Mouse (Mus musculus) lung, postnatal 0 days (tissue): ENCODE data around the gene Oas1c. TPM values are rescaled to one million over a fixed set of nuclear protein-coding genes. Genes with fewer than 3 reads are reported as not detected.

ENCODE experiments used
- ATAC-seq: fragments of 200-750 bp; cut with Nextera tagmentation; 2 replicates; pipeline ENCODE4 v1.8.0; 2017; ENCODE audit warnings: moderate library complexity
- DNase-seq: peaks from one replicate; pipeline ENCODE4 v3.0.0-alpha.2; 2016; ENCODE audit warnings: low spot score
- H3K27ac ChIP-seq: fragments of 300-500 bp; sonication (generic); 2 replicates; pipeline ENCODE4 v1.5.1; 2014; ENCODE audit warnings: antibody characterized with exemption, mild to moderate bottlenecking, low read length, mixed read lengths
- H3K27me3 ChIP-seq: fragments of 300-500 bp; sonication (generic); replicated peaks from 2 replicates; pipeline ENCODE4 v1.6.1; 2014; ENCODE audit warnings: low read length, mixed read lengths; ENCODE audit not compliant: insufficient read depth
- H3K36me3 ChIP-seq: fragments of 300-500 bp; sonication (generic); 2 replicates; pipeline ENCODE4 v1.6.1; 2014; ENCODE audit warnings: low read length, mixed read lengths; ENCODE audit not compliant: insufficient read depth
- H3K4me1 ChIP-seq: fragments of 300-500 bp; sonication (generic); 2 replicates; pipeline ENCODE4 v1.6.1; 2014; ENCODE audit warnings: antibody characterized with exemption, low read depth, low read length, mixed read lengths; ENCODE audit not compliant: insufficient read depth
- H3K4me2 ChIP-seq: fragments of 300-500 bp; sonication (generic); replicated peaks from 2 replicates; pipeline ENCODE4 v1.6.1; 2014; ENCODE audit warnings: low read depth, mild to moderate bottlenecking, low read length, moderate library complexity, mixed read lengths
- H3K4me3 ChIP-seq: fragments of 300-500 bp; sonication (generic); 2 replicates; pipeline ENCODE4 v1.5.1; 2014; ENCODE audit warnings: low read depth, low read length
- H3K9ac ChIP-seq: fragments of 300-500 bp; sonication (generic); replicated peaks from 2 replicates; pipeline ENCODE4 v1.6.1; 2014; ENCODE audit warnings: low read depth, mild to moderate bottlenecking
- H3K9me3 ChIP-seq: fragments of 300-500 bp; sonication (generic); 2 replicates; pipeline ENCODE4 v1.6.1; 2016; ENCODE audit warnings: low read length, mixed read lengths
- CTCF ChIP-seq: IDR thresholded peaks from 2 replicates; pipeline ENCODE4 v1.5.1; 2016; ENCODE audit warnings: antibody characterized with exemption, mild to moderate bottlenecking
- EP300 ChIP-seq: IDR thresholded peaks from 2 replicates; pipeline ENCODE4 v1.6.1; 2016; ENCODE audit warnings: antibody characterized with exemption, mild to moderate bottlenecking, control low read depth
- WGBS: fragments of 180-500 bp; shearing (Covaris S2); extraction: QIAGEN DNeasy Blood & Tissue Kit; methylation state at CpG from one replicate; pipeline ENCODE4 v1.1.7; 2014; 5-methylcytosine and 5-hydroxymethylcytosine counted together
- microRNA-seq: library from miRNA; unstranded; fragments of <30 nt; microRNA quantifications from one replicate; pipeline ENCODE4, GENCODE M21; 2016
- polyA plus RNA-seq: library from polyadenylated mRNA; unstranded; fragments of >200 nt; fragmentation: Nextera tagmentation; extraction: Ambion mirVana; gene quantifications from 2 replicates; pipeline ENCODE4 v1.2.1, GENCODE M21; 2015

The Oas1c gene
- polyA plus RNA-seq, 1 experiment from 2014 or later: 1.5 TPM

DNA sequence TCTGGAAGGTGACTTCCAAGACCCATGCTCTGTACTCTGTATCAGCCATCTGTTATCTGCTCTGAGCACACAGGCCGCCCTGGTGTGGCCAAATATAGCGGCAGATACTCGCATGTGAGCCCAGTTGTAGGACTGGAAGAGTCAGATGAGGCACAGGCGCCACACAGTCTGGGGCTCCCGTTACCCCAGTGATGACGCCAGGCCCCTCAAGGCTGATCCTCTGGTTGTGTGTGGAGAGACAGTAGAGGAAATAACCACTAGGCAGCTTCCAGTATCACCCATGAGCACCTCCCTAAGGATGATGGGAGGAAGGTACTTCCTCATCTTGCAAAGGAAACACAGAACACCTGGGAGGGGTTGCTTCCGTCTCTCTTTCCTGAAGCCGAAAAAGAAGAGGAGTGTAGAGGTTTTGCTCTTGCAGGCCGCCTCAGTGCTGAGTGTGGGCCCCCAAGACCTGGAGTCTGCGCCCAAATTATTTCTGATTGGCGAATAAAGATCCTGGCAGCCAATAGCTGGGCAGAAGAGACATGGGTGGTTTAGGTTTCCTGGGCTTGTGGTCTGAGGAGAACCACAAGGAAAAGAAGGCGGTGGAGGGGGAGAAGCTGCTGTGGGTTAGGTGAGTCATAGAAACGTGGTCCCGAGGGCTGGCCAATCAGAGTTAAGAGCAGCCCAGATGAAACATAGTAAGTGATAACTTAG is 36.9 kb downstream of the Oas1c start:
- Histone ChIP-seq H3K9ac (no peak overlapping the region), H3K27ac (no peak overlapping the region), H3K27me3 (no peaks in the 10 kb centered on the region), H3K4me2 (no peak overlapping the region), H3K9me3 (no peaks in the 10 kb centered on the region), H3K36me3 (no peaks in the 10 kb centered on the region), H3K4me3 (no peak overlapping the region), H3K4me1 (no peaks in the 10 kb centered on the region)
- 67% methylated on average over 14 of the region's 14 CpGs for WGBS
- no peak for DNase-seq
- no peak for TF ChIP-seq CTCF
- no peak for TF ChIP-seq EP300
- no peak for ATAC-seq

DNA sequence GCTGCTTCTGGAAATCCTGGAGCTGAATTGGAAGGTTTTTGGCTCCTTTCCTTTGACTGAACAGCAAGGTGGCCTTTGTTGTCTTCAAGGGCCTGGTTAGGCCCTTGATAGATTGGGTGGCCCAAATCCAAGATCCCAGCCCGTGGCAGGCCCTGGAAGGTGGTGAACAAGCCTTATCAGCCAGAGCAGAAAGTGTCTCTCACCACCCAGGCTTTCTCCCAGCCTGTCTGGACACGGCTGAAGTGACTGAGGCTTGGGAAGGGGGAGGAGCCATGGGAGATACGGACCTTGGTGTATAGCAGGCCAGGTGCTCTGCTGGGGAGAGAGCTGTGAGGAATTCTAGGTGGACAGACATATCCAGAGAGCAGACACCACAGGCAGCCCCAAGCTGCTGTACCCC is 42.9 kb downstream of the Oas1c start:
- Histone ChIP-seq H3K9me3 (no peaks in the 10 kb centered on the region), H3K27me3 (no peaks in the 10 kb centered on the region), H3K36me3 (no peaks in the 10 kb centered on the region), H3K27ac (no peak overlapping the region), H3K4me2 (no peak overlapping the region), H3K4me1 (no peaks in the 10 kb centered on the region), H3K4me3 (no peak overlapping the region), H3K9ac (no peak overlapping the region)
- DNase-seq (no peak), ATAC-seq (no peak)
- TF ChIP-seq EP300 (no peak), CTCF (no peak)
- WGBS: 34% methylated on average over 3 of the region's 3 CpGs

DNA sequence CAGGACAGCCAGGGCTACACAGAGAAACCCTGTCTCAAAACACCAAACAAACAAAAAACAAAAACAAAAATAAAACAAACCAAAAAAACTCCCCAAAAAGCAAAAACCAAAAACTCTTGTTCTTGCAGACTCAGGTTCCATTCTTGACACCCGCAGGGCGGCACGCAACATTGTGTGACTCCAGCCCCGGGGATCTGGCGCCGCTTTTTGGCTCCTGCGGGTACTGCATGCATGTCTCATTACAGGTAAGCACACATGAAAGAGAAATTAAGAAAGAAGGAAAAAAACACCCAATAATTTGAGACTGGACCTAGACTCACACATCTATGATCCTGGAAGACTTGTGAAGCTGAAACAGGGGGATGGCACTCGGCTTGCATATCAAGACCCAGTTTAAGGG is 47.3 kb downstream of the Oas1c start:
- 64% methylated on average over 8 of the region's 8 CpGs for WGBS
- Histone ChIP-seq H3K4me3 (no peak overlapping the region), H3K9ac (no peak overlapping the region), H3K4me2 (no peak overlapping the region), H3K9me3 (no peaks in the 10 kb centered on the region), H3K36me3 (no peaks in the 10 kb centered on the region), H3K27ac (no peak overlapping the region), H3K27me3 (no peaks in the 10 kb centered on the region), H3K4me1 (no peaks in the 10 kb centered on the region)
- ATAC-seq (no peak), DNase-seq (no peak)
- TF ChIP-seq EP300: no peak
- TF ChIP-seq CTCF: no peak

DNA sequence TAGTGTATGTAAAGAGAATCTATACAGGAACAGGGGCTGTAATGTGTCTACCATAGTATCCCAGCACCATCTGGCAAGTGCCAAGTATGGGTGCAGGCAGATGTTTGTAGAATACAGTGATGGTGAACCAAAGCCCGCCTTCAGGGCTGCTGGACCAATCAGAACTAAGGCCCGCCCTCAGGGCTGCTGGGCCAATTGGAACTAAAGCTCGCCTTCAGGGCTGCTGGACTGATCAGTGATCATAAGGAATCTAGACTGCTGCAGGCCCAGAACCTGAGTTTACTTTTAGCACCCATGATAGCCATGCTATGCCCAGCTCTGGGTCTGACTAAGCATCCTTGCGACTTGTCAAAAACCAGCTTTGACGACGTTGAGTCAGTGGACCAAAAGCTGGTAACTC is 50.4 kb downstream of the Oas1c start:
- Histone ChIP-seq H3K27ac (no peak overlapping the region), H3K9me3 (no peaks in the 10 kb centered on the region), H3K9ac (no peak overlapping the region), H3K4me2 (no peak overlapping the region), H3K36me3 (no peaks in the 10 kb centered on the region), H3K4me3 (no peak overlapping the region), H3K4me1 (no peaks in the 10 kb centered on the region), H3K27me3 (no peaks in the 10 kb centered on the region)
- 25% methylated on average over 6 of the region's 6 CpGs for WGBS
- ATAC-seq (no peak), DNase-seq (no peak)
- TF ChIP-seq EP300 (no peak), CTCF (no peak)

DNA sequence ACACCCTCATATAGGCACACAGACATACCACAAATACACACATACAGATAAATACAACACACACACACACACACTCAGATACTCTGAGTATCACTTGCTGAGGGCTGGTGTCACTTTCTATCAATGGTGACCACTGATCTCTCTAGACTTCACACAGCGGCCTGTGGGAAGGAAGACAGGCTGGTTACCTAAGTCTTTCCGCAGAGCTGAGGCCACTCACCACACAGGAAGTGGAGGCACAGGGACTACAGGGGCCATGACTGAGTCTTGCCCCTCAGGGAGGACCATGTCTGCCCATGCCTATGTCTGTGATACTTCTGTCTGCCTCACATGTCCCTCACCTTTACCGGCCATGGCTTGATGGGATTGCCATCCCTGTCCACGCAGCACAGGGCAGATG is 58.1 kb downstream of the Oas1c start:
- no peak overlapping the region for H3K4me3 ChIP-seq
- no peak overlapping the region for H3K9ac ChIP-seq
- H3K4me2 ChIP-seq: no peak overlapping the region
- H3K9me3 ChIP-seq: no peaks in the 10 kb centered on the region
- WGBS: 74% methylated on average over 4 of the region's 4 CpGs
- TF ChIP-seq EP300 (no peak), CTCF (no peak)
- no peaks in the 10 kb centered on the region for H3K27me3 ChIP-seq
- no peak for ATAC-seq
- no peak overlapping the region for H3K27ac ChIP-seq
- no peaks in the 10 kb centered on the region for H3K36me3 ChIP-seq
- no peaks in the 10 kb centered on the region for H3K4me1 ChIP-seq
- no peak for DNase-seq

DNA sequence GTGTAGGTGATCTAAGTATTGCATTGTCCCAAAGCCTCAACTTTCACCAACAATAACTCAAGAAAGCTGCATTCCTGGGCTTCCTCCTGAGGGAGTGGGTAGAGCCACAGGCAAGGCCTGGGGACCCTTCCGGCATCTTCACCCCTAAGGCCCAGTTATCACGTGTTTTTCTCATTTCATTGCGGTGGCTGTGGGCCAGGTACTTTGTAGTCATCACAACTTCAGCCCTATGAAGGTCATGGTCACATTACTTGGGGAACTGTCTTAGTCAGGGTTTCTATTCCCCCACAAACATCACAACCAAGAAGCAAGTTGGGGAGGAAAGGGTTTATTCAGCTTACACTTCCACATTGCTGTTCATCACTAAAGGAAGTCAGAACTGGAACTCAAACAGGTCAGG is 59.5 kb downstream of the Oas1c start:
- no peak overlapping the region for H3K4me3 ChIP-seq
- 68% methylated on average over 3 of the region's 3 CpGs for WGBS
- no peak overlapping the region for H3K9ac ChIP-seq
- H3K36me3 ChIP-seq: no peaks in the 10 kb centered on the region
- DNase-seq: no peak
- no peak overlapping the region for H3K27ac ChIP-seq
- ATAC-seq: no peak
- H3K4me1 ChIP-seq: no peaks in the 10 kb centered on the region
- H3K9me3 ChIP-seq: no peaks in the 10 kb centered on the region
- H3K27me3 ChIP-seq: no peaks in the 10 kb centered on the region
- no peak overlapping the region for H3K4me2 ChIP-seq
- TF ChIP-seq CTCF: no peak
- no peak for TF ChIP-seq EP300

DNA sequence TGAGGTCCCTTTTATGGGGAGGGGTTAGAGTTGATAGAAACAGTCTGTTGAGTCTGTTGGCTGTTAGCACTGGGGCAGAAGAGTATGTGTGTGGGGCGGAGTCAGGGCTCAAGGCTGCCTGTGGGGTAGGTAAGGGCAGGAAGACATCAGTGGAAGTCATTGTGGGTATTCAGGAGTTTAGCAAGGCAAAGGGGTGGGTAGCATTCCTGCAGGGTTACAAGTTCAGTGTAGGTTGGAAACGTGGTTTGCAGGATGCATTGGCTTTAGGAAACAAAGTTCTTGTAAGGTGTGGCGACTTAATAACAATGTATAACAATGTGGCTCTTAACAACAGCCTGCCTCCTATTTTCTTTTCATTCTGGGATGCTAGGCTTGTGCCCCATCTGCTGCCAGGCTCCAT is 61.1 kb downstream of the Oas1c start:
- ATAC-seq: no peak
- TF ChIP-seq CTCF (no peak), EP300 (no peak)
- Histone ChIP-seq H3K9ac (no peak overlapping the region), H3K27me3 (no peaks in the 10 kb centered on the region), H3K4me2 (no peak overlapping the region), H3K4me1 (no peaks in the 10 kb centered on the region), H3K27ac (no peak overlapping the region), H3K9me3 (no peaks in the 10 kb centered on the region), H3K4me3 (no peak overlapping the region), H3K36me3 (no peaks in the 10 kb centered on the region)
- WGBS: 63% methylated on average over 3 of the region's 3 CpGs
- no peak for DNase-seq

Small RNA genes within 50 kb of the gene (microRNA-seq; reads per million reads assigned to microRNA genes)
- gene Gm22907: not detected

Other genes starting within 250 kb of the Oas1c start
- gene Tpcn1, start 223.8 kb downstream of the Oas1c start, polyA plus RNA-seq: 17.5 and 19.7 TPM in 2 replicates
- 1.7 and 2.0 TPM in 2 replicates for gene Iqcd, start 223.5 kb downstream of the Oas1c start, polyA plus RNA-seq
- gene Rita1, start 199.9 kb downstream of the Oas1c start, polyA plus RNA-seq: 9.9 and 10.0 TPM in 2 replicates
- gene Ddx54, start 199.8 kb downstream of the Oas1c start, polyA plus RNA-seq: 24.9 and 25.4 TPM in 2 replicates
- gene Cfap73, start 178.3 kb downstream of the Oas1c start, polyA plus RNA-seq: 1.3 and 2.0 TPM in 2 replicates
- gene Rasal1, start 163.7 kb downstream of the Oas1c start, polyA plus RNA-seq: not detected in 2 replicates
- 0.48 and 0.70 TPM in 2 replicates for gene Dtx1, start 100.6 kb downstream of the Oas1c start, polyA plus RNA-seq
- 0.21 and 0.31 TPM in 2 replicates for gene Oas2, start 62.7 kb downstream of the Oas1c start, polyA plus RNA-seq
- gene Oas3, start 34.9 kb downstream of the Oas1c start, polyA plus RNA-seq: 0.20 and 0.31 TPM in 2 replicates
- 0.30 and 0.60 TPM in 2 replicates for gene Oas1e, start 17.0 kb downstream of the Oas1c start, polyA plus RNA-seq
- gene Oas1f, start 34.9 kb upstream of the Oas1c start, polyA plus RNA-seq: not detected in 2 replicates
- not detected in 2 replicates for gene Oas1h, start 48.9 kb upstream of the Oas1c start, polyA plus RNA-seq
- gene Oas1g, start 75.1 kb upstream of the Oas1c start, polyA plus RNA-seq: 0.94 and 1.1 TPM in 2 replicates
- 3.0 and 3.1 TPM in 2 replicates for gene Oas1a, start 95.0 kb upstream of the Oas1c start, polyA plus RNA-seq
- gene Oas1d, start 102.0 kb upstream of the Oas1c start, polyA plus RNA-seq: not detected in 2 replicates
- not detected in 2 replicates for gene Rph3a, start 197.6 kb upstream of the Oas1c start, polyA plus RNA-seq